Mouse (Mus musculus): Measurements from ENCODE around the gene Trim46. TPM values are rescaled to one million over a fixed set of nuclear protein-coding genes. Genes with fewer than 3 reads are reported as not detected.

Gene Trim46
- total RNA-seq, 1 experiment: 3.1 TPM

DNA sequence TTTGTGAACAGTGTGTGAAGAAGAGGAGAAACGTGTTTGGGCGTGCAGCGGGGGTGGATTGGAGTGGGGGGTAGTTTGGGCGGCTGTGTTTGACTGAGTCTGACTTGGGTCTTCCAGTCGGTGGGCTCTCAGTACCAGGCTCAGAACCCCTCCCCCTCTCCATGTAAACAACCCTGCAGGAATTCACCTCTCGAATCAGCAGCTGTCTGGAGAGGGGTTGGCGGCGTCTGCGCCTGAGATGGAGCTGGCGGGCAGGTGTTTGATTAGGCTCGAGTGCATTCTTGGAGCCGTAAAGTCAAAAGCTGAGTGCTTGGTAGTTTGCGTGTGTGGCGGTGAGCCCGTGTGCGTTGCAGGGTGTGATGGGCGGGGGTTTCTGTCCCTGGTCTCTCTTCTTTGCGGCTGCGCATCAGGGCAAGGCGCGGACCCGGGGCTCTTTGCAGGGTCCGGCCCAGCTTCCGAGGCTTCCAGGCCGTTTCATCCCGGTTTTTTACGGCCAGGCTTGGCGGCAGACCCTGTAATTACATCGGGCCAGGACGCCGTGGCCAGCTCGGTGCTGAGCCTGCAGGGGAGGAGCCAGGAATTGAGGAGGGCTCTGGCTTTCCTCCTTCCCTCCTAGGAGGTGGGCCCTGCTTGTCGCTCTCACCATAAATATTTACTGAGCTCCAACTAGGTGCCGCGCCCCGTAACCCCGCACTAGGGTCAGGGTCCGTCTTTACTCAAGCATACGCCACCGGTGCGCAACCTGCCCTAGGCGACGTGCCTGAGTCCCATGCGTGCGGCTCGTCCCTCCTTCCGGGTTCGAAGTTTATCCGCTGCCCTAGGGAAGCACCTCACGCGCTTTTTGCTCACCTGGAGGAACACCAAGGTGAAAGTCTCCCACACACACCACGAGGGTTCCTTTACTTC, 34.8 kb upstream of the Trim46 start, which contains the start of gene Efna1:
Gene Efna1, minus strand, starts transcription at position 537 of the 906 bp plus-strand sequence.
- Histone ChIP-seq H3K9ac (ENCODE audit: insufficient read depth, low read depth, low read length, poor library complexity, severe bottlenecking) (peak within 1 kb of the TSS; percentile 51), H3K4me3 (ENCODE audit: insufficient read depth in 1 of 2, low read depth in 1 of 2, low read length in 2 of 2, poor library complexity in 1 of 2, severe bottlenecking in 1 of 2) (peak within 1 kb of the TSS; percentile 59 to 74), H3K4me1 (ENCODE audit: control insufficient read depth in 2 of 2, insufficient read depth in 2 of 2, low read length in 2 of 2, poor library complexity in 1 of 2) (peaks cover 0 to 23% of the 10 kb centered on the region in 2 experiments; a peak in 3 of 4 replicates), H3K9me3 (ENCODE audit: control insufficient read depth, insufficient read depth, low read depth, low read length) (no peaks in the 10 kb centered on the region), H3K36me3 (ENCODE audit: control insufficient read depth, insufficient read depth, low read length, poor library complexity, severe bottlenecking) (no peaks in the 10 kb centered on the region), H3K27ac (ENCODE audit: insufficient read depth, low read depth, low read length, poor library complexity, severe bottlenecking) (no peak within 1 kb of the TSS)
- in situ Hi-C loops (cut with MboI; ENCODE audit: low sequenced_read_pairs in 2 of 2, unreplicated experiment in 2 of 2): no loop called here
- DNase-seq (ENCODE audit: low read depth, low spot score): no peak
- no peak for TF ChIP-seq ZC3H11A (IDR thresholded peaks at IDR 0.05; ENCODE audit: borderline replicate concordance, low read depth, low read length)
- TF ChIP-seq CHD2 (IDR thresholded peaks at IDR 0.05; ENCODE audit: low read depth, low read length): no peak
- TF ChIP-seq MAFK (IDR thresholded peaks at IDR 0.05; ENCODE audit: insufficient read depth, low read depth, low read length): no peak
- TF ChIP-seq HCFC1 (IDR thresholded peaks at IDR 0.05; ENCODE audit: borderline replicate concordance, insufficient read depth, low read length): no peak
- TF ChIP-seq ZNF384 (IDR thresholded peaks at IDR 0.05; ENCODE audit: low read depth, low read length): no peak

DNA sequence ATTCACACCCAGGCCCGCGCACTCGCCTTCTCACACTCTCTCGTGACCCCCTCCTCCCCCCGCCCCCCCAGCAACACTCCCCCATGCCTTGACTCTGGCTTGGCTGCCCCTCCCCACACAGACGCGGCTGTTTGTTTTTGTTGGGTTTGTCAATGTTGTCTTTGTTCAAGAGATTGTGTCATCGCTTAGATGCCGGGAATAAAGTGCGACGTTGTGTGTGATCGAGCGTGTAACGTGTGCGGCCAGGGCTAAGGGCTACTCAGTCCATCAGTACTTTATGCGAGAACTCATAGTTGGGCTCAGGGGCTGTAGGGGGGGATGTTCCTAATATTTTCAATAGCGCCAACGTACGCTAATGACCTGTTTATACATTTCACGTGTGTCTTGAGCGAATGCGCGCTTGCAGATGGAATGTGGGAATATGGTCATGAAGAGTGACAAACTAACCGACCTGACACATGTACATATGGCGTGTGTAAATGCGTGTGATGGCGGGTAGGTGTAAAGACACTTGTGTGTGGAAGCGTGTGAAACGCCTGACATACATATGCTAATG, 34.0 kb upstream of the Trim46 start:
- H3K9me3 ChIP-seq (ENCODE audit: control insufficient read depth, insufficient read depth, low read depth, low read length): no peaks in the 10 kb centered on the region
- H3K27ac ChIP-seq (ENCODE audit: insufficient read depth, low read depth, low read length, poor library complexity, severe bottlenecking): no peak overlapping the region
- peak overlapping the region; percentile 51; the same call in 1 of the 2 replicates for H3K9ac ChIP-seq (ENCODE audit: insufficient read depth, low read depth, low read length, poor library complexity, severe bottlenecking)
- peak overlapping the region; percentile 59 to 74 for H3K4me3 ChIP-seq (ENCODE audit: insufficient read depth in 1 of 2, low read depth in 1 of 2, low read length in 2 of 2, poor library complexity in 1 of 2, severe bottlenecking in 1 of 2)
- H3K36me3 ChIP-seq (ENCODE audit: control insufficient read depth, insufficient read depth, low read length, poor library complexity, severe bottlenecking): no peaks in the 10 kb centered on the region
- DNase-seq (ENCODE audit: low read depth, low spot score): no peak
- in situ Hi-C loops (cut with MboI; ENCODE audit: low sequenced_read_pairs in 2 of 2, unreplicated experiment in 2 of 2): no loop called here
- H3K4me1 ChIP-seq (ENCODE audit: control insufficient read depth in 2 of 2, insufficient read depth in 2 of 2, low read length in 2 of 2, poor library complexity in 1 of 2): peaks cover 0 to 17% of the 10 kb centered on the region in 2 experiments; a peak in 1 of 4 replicates
- no peak for TF ChIP-seq ZC3H11A (IDR thresholded peaks at IDR 0.05; ENCODE audit: borderline replicate concordance, low read depth, low read length)
- TF ChIP-seq MAFK (IDR thresholded peaks at IDR 0.05; ENCODE audit: insufficient read depth, low read depth, low read length): no peak
- TF ChIP-seq HCFC1 (IDR thresholded peaks at IDR 0.05; ENCODE audit: borderline replicate concordance, insufficient read depth, low read length): no peak
- no peak for TF ChIP-seq CHD2 (IDR thresholded peaks at IDR 0.05; ENCODE audit: low read depth, low read length)
- no peak for TF ChIP-seq ZNF384 (IDR thresholded peaks at IDR 0.05; ENCODE audit: low read depth, low read length)

DNA sequence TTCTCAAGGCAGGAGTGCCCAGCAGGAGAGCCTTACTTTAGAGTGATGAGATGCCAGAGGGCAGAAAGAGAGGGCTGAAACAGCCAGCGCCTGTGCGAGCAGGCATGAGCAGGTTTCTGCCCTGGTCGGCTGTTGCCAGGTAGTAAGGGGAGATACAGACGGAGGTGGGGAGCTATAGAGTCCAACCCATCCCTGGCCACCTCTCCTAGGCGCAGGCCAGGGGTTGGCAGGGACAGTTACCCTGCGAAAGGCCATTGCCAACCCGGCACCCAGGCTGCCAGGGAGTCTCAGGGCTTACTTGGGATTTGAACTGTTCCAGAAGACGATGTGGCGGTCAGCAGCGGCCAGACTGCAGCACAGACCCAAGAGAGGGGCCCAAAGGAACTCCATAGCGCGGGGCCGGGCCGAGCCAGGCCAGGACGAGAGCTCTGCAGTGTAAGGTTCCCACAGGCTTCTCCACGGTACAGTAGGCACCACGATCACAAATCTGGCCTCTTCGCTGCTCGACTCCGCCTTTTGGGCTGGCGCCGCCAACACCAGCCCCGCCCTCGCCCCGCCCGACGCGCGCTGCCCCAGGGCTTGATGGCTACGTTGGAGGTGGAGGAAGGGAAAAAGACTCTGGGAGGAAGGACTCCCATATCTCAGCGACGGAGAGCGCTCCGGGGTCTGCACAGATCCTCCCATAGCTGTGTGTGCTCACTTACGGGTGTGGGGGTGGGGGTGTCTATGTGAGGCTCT, 33.2 kb upstream of the Trim46 start:
- in situ Hi-C loops (cut with MboI; ENCODE audit: low sequenced_read_pairs in 2 of 2, unreplicated experiment in 2 of 2): no loop called here
- Histone ChIP-seq H3K9me3 (ENCODE audit: control insufficient read depth, insufficient read depth, low read depth, low read length) (no peaks in the 10 kb centered on the region), H3K4me1 (ENCODE audit: control insufficient read depth in 2 of 2, insufficient read depth in 2 of 2, low read length in 2 of 2, poor library complexity in 1 of 2) (peaks cover 0 to 17% of the 10 kb centered on the region in 2 experiments; a peak in 1 of 4 replicates), H3K4me3 (ENCODE audit: insufficient read depth in 1 of 2, low read depth in 1 of 2, low read length in 2 of 2, poor library complexity in 1 of 2, severe bottlenecking in 1 of 2) (peak overlapping the region; percentile 59 to 74), H3K9ac (ENCODE audit: insufficient read depth, low read depth, low read length, poor library complexity, severe bottlenecking) (peak overlapping the region; percentile 46; the same call in 1 of the 2 replicates), H3K27ac (ENCODE audit: insufficient read depth, low read depth, low read length, poor library complexity, severe bottlenecking) (no peak overlapping the region), H3K36me3 (ENCODE audit: control insufficient read depth, insufficient read depth, low read length, poor library complexity, severe bottlenecking) (peaks cover 2% of the 10 kb centered on the region; the same call in 1 of the 2 replicates)
- TF ChIP-seq CHD2 (IDR thresholded peaks at IDR 0.05; ENCODE audit: low read depth, low read length) (no peak), HCFC1 (IDR thresholded peaks at IDR 0.05; ENCODE audit: borderline replicate concordance, insufficient read depth, low read length) (no peak), MAFK (IDR thresholded peaks at IDR 0.05; ENCODE audit: insufficient read depth, low read depth, low read length) (no peak), ZNF384 (IDR thresholded peaks at IDR 0.05; ENCODE audit: low read depth, low read length) (no peak), ZC3H11A (IDR thresholded peaks at IDR 0.05; ENCODE audit: borderline replicate concordance, low read depth, low read length) (no peak)
- DNase-seq (ENCODE audit: low read depth, low spot score): peak; percentile 65

DNA sequence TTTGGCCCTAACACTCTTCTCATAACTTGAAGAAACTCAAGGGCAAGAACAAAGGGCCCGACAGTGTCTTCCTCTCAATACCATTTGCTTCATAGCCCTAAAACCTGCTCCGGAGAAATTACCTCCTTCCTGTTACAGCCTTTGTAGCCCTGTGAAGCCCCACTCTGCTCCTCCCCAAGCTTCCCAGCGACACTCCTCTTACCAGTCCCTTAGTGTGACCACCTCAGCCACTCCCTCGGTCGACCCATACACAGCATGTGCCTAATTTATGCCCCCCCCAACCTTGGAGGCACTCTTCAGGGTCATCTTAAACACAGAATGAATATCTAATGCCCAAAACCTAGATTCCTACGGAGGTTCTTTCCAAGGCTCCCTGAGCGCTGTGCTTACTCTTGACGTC, 32.5 kb upstream of the Trim46 start:
- Histone ChIP-seq H3K4me3 (ENCODE audit: insufficient read depth in 1 of 2, low read depth in 1 of 2, low read length in 2 of 2, poor library complexity in 1 of 2, severe bottlenecking in 1 of 2) (peak overlapping the region; percentile 59 to 74; a peak in 3 of 4 replicates), H3K27ac (ENCODE audit: insufficient read depth, low read depth, low read length, poor library complexity, severe bottlenecking) (no peak overlapping the region), H3K9ac (ENCODE audit: insufficient read depth, low read depth, low read length, poor library complexity, severe bottlenecking) (no peak overlapping the region), H3K4me1 (ENCODE audit: control insufficient read depth in 2 of 2, insufficient read depth in 2 of 2, low read length in 2 of 2, poor library complexity in 1 of 2) (peaks cover 0 to 17% of the 10 kb centered on the region in 2 experiments; a peak in 1 of 4 replicates), H3K36me3 (ENCODE audit: control insufficient read depth, insufficient read depth, low read length, poor library complexity, severe bottlenecking) (peaks cover 2% of the 10 kb centered on the region; the same call in 1 of the 2 replicates), H3K9me3 (ENCODE audit: control insufficient read depth, insufficient read depth, low read depth, low read length) (no peaks in the 10 kb centered on the region)
- DNase-seq (ENCODE audit: low read depth, low spot score): no peak
- in situ Hi-C loops (cut with MboI; ENCODE audit: low sequenced_read_pairs in 2 of 2, unreplicated experiment in 2 of 2): no loop called here
- TF ChIP-seq ZNF384 (IDR thresholded peaks at IDR 0.05; ENCODE audit: low read depth, low read length) (no peak), HCFC1 (IDR thresholded peaks at IDR 0.05; ENCODE audit: borderline replicate concordance, insufficient read depth, low read length) (no peak), CHD2 (IDR thresholded peaks at IDR 0.05; ENCODE audit: low read depth, low read length) (no peak), ZC3H11A (IDR thresholded peaks at IDR 0.05; ENCODE audit: borderline replicate concordance, low read depth, low read length) (no peak), MAFK (IDR thresholded peaks at IDR 0.05; ENCODE audit: insufficient read depth, low read depth, low read length) (no peak)

Data from ES-E14 (cell line).